Mouse (Mus musculus): Measurements from ENCODE around the gene Dll3. TPM values are rescaled to one million over a fixed set of nuclear protein-coding genes. Genes with fewer than 3 reads are reported as not detected.
A peak's percentile ranks its signal among the peaks of the same experiment; 100 is the strongest.

Gene Dll3
- total and polyA plus RNA-seq, 2 experiments from 2014 or later: 20.2 to 24.8 TPM

DNA sequence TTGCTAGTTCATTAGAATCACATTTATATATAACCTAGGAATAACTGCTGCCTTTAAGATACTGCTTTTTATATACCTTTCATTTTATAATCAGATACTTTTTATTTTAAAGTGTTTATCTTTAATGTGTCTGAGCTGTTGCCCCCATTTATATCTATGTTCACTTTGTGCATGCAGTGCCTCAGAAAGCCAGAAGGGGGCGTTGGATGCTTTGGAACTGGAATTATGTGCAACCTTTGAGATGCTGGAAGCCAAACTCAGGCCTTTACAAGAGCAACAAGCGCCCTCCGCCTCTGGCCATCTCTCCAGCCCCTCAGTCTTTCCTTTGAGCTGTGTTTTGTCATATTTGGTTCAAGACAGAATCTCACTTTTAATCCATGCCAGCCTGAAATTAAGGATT, 30.3 kb downstream of the Dll3 start:
- WGBS: 72% methylated on average over 3 of the region's 3 CpGs
- no peak for ATAC-seq

GRCm38 (mm10) chr7:28269355-28269754, 32.7 kb downstream of the Dll3 start:
- H3K4me1 ChIP-seq (ENCODE audit: insufficient read depth, low read length): no peaks in the 10 kb centered on the region
- peak overlapping the region; percentile 80 for H3K4me2 ChIP-seq (ENCODE audit: low read depth, low read length)
- 94% methylated on average over 12 of the region's 12 CpGs for WGBS
- H3K27me3 ChIP-seq (ENCODE audit: insufficient read depth, low read length): no peaks in the 10 kb centered on the region
- H3K9me3 ChIP-seq (ENCODE audit: low read length): no peaks in the 10 kb centered on the region
- DNase-seq (ENCODE audit: low spot score) (peak; percentile 37), ATAC-seq (no peak)
- H3K4me3 ChIP-seq (ENCODE audit: low read length): no peak overlapping the region; the same call in 1 of the 2 replicates
- TF ChIP-seq CTCF (IDR thresholded peaks at IDR 0.05; ENCODE audit: low read depth): peak; percentile 51
- peaks cover 3% of the 10 kb centered on the region; the same call in 1 of the 2 replicates for H3K36me3 ChIP-seq (ENCODE audit: insufficient read depth, low read length)
- no peak overlapping the region for H3K27ac ChIP-seq
- no peak overlapping the region for H3K9ac ChIP-seq (replicated peaks; ENCODE audit: low read length)

More for the DNA sequence above, 30.3 kb downstream of the Dll3 start:
- DNase-seq (ENCODE audit: low spot score): no peak
- Histone ChIP-seq H3K9ac (replicated peaks; ENCODE audit: low read length) (no peak overlapping the region), H3K4me1 (ENCODE audit: insufficient read depth, low read length) (no peaks in the 10 kb centered on the region), H3K36me3 (ENCODE audit: insufficient read depth, low read length) (peaks cover 3% of the 10 kb centered on the region; the same call in 1 of the 2 replicates), H3K27ac (no peak overlapping the region), H3K4me2 (ENCODE audit: low read depth, low read length) (no peak overlapping the region), H3K9me3 (ENCODE audit: low read length) (no peaks in the 10 kb centered on the region), H3K27me3 (ENCODE audit: insufficient read depth, low read length) (no peaks in the 10 kb centered on the region), H3K4me3 (ENCODE audit: low read length) (no peak overlapping the region)
- TF ChIP-seq CTCF (IDR thresholded peaks at IDR 0.05; ENCODE audit: low read depth): peak; percentile 36

GRCm38 (mm10) chr7:28268576-28268975, 33.5 kb downstream of the Dll3 start:
- Histone ChIP-seq H3K9ac (replicated peaks; ENCODE audit: low read length) (peak overlapping the region; percentile 99), H3K9me3 (ENCODE audit: low read length) (no peaks in the 10 kb centered on the region), H3K27me3 (ENCODE audit: insufficient read depth, low read length) (no peaks in the 10 kb centered on the region), H3K4me3 (ENCODE audit: low read length) (peak overlapping the region; percentile 92), H3K4me1 (ENCODE audit: insufficient read depth, low read length) (no peaks in the 10 kb centered on the region), H3K36me3 (ENCODE audit: insufficient read depth, low read length) (peaks cover 3% of the 10 kb centered on the region; the same call in 1 of the 2 replicates), H3K4me2 (ENCODE audit: low read depth, low read length) (peak overlapping the region; percentile 80), H3K27ac (peak overlapping the region; percentile 95; the same call in 1 of the 2 replicates)
- DNase-seq (ENCODE audit: low spot score) (no peak), ATAC-seq (no peak)
- no peak for TF ChIP-seq CTCF (IDR thresholded peaks at IDR 0.05; ENCODE audit: low read depth)
- 27% methylated on average over 16 of the region's 16 CpGs for WGBS

- Histone ChIP-seq H3K27ac (peak overlapping the region; percentile 95), H3K27me3 (ENCODE audit: insufficient read depth, low read length) (no peaks in the 10 kb centered on the region), H3K4me2 (ENCODE audit: low read depth, low read length) (peak overlapping the region; percentile 80), H3K9me3 (ENCODE audit: low read length) (no peaks in the 10 kb centered on the region), H3K36me3 (ENCODE audit: insufficient read depth, low read length) (peaks cover 1% of the 10 kb centered on the region; the same call in 1 of the 2 replicates), H3K4me3 (ENCODE audit: low read length) (peak overlapping the region; percentile 92), H3K4me1 (ENCODE audit: insufficient read depth, low read length) (no peaks in the 10 kb centered on the region), H3K9ac (replicated peaks; ENCODE audit: low read length) (peak overlapping the region; percentile 99)
- ATAC-seq (peak; percentile 79), DNase-seq (ENCODE audit: low spot score) (peak; percentile 53)
- WGBS: under 1% methylated on average over 47 of the region's 62 CpGs
- no peak for TF ChIP-seq CTCF (IDR thresholded peaks at IDR 0.05; ENCODE audit: low read depth)
Observed at GRCm38 (mm10) chr7:28268042-28268531, 34.0 kb downstream of the Dll3 start.

- peak; percentile 98 for DNase-seq (ENCODE audit: low spot score)
- Histone ChIP-seq H3K9me3 (ENCODE audit: low read length) (no peaks in the 10 kb centered on the region), H3K27me3 (ENCODE audit: insufficient read depth, low read length) (no peaks in the 10 kb centered on the region), H3K27ac (peak within 1 kb of the TSS; percentile 95), H3K4me1 (ENCODE audit: insufficient read depth, low read length) (no peaks in the 10 kb centered on the region), H3K9ac (replicated peaks; ENCODE audit: low read length) (peak within 1 kb of the TSS; percentile 99), H3K36me3 (ENCODE audit: insufficient read depth, low read length) (no peaks in the 10 kb centered on the region), H3K4me2 (ENCODE audit: low read depth, low read length) (peak within 1 kb of the TSS; percentile 80), H3K4me3 (ENCODE audit: low read length) (peak within 1 kb of the TSS; percentile 92)
- ATAC-seq: peak; percentile 94
- 9% methylated on average over 54 of the region's 57 CpGs for WGBS
- TF ChIP-seq CTCF (IDR thresholded peaks at IDR 0.05; ENCODE audit: low read depth): 0 out of 2 replicates have a peak, but pooled peaks have one; percentile 13
Observed at GRCm38 (mm10) chr7:28267129-28268041, 34.7 kb downstream of the Dll3 start, which contains the start of gene Eid2. Gene Eid2 (plus strand): TSS chr7:28267881.

DNA sequence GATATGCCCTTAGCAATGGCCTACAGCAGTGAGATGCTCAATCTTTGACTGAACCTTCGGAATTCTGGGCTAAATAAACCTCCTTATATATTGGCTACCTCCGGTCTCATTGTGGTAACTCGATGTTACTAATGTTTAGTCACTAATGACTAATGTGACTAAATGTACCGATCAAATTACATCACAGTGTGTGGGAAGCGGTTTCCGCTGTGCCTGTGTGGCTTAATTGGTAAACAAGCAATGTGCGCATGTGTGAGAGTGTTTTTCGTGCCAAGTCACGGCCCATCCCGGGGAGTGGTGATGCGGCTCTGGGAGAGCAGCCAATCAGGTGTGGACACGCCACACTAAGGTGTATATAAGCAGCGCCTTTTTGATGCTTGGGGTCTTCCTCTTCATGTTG, 36.6 kb downstream of the Dll3 start:
- WGBS: 86% methylated on average over 13 of the region's 13 CpGs
- no peaks in the 10 kb centered on the region for H3K9me3 ChIP-seq (ENCODE audit: low read length)
- no peaks in the 10 kb centered on the region for H3K36me3 ChIP-seq (ENCODE audit: insufficient read depth, low read length)
- no peak overlapping the region for H3K27ac ChIP-seq
- TF ChIP-seq CTCF (IDR thresholded peaks at IDR 0.05; ENCODE audit: low read depth): no peak
- no peaks in the 10 kb centered on the region for H3K27me3 ChIP-seq (ENCODE audit: insufficient read depth, low read length)
- no peak overlapping the region for H3K9ac ChIP-seq (replicated peaks; ENCODE audit: low read length)
- no peak overlapping the region for H3K4me2 ChIP-seq (ENCODE audit: low read depth, low read length)
- no peak for ATAC-seq
- H3K4me3 ChIP-seq (ENCODE audit: low read length): no peak overlapping the region
- no peak for DNase-seq (ENCODE audit: low spot score)
- H3K4me1 ChIP-seq (ENCODE audit: insufficient read depth, low read length): no peaks in the 10 kb centered on the region
